Mouse (Mus musculus): ENCODE measurements around the gene Mrc2. TPM values are rescaled to one million over a fixed set of nuclear protein-coding genes. Genes with fewer than 3 reads are reported as not detected.

Gene Mrc2
- 31.0 and 33.6 TPM in 2 replicates for polyA plus RNA-seq (2015; fragmentation: Nextera tagmentation; extraction: Ambion mirVana)

GRCm38 (mm10) chr11:105292124-105293071 is at the start of gene Mrc2:
Gene Mrc2, plus strand, starts transcription at chr11:105292643.
- Histone ChIP-seq H3K27ac (peak within 1 kb of the TSS; percentile 98), H3K36me3 (peaks cover 18% of the 10 kb centered on the region), H3K9ac (peak within 1 kb of the TSS; percentile 90), H3K27me3 (no peaks in the 10 kb centered on the region), H3K4me2 (peak within 1 kb of the TSS; percentile 72), H3K9me3 (no peaks in the 10 kb centered on the region), H3K4me1 (peaks cover 57% of the 10 kb centered on the region), H3K4me3 (peak within 1 kb of the TSS; percentile 88)
- under 1% methylated on average over 61 of the region's 75 CpGs for WGBS
- peak; percentile 83 for ATAC-seq (ENCODE audit: insufficient number of reproducible peaks, low FRiP score, low TSS enrichment, low read depth)

GRCm38 (mm10) chr11:105246369-105246768 is 46.1 kb upstream of the Mrc2 start:
- Histone ChIP-seq H3K36me3 (peaks cover 62% of the 10 kb centered on the region), H3K9ac (no peak overlapping the region), H3K4me3 (no peak overlapping the region), H3K27ac (no peak overlapping the region), H3K9me3 (no peaks in the 10 kb centered on the region), H3K4me1 (no peaks in the 10 kb centered on the region), H3K4me2 (no peak overlapping the region), H3K27me3 (no peaks in the 10 kb centered on the region)
- no peak for ATAC-seq (ENCODE audit: insufficient number of reproducible peaks, low FRiP score, low TSS enrichment, low read depth)
- whole genome bisulfite sequencing, result 92% methylated on average over 1 of the region's 1 CpGs

- no peak for ATAC-seq (ENCODE audit: insufficient number of reproducible peaks, low FRiP score, low TSS enrichment, low read depth)
- H3K9ac ChIP-seq, result no peak overlapping the region
- H3K9me3 ChIP-seq, result no peaks in the 10 kb centered on the region
- no peak overlapping the region for H3K4me2 ChIP-seq
- no peak overlapping the region for H3K4me3 ChIP-seq
- peaks cover 62% of the 10 kb centered on the region for H3K36me3 ChIP-seq
- no peaks in the 10 kb centered on the region for H3K27me3 ChIP-seq
- no peak overlapping the region for H3K27ac ChIP-seq
- H3K4me1 ChIP-seq, result no peaks in the 10 kb centered on the region
- 92% methylated on average over 6 of the region's 6 CpGs for WGBS
These were observed 45.7 kb upstream of the Mrc2 start for GRCm38 (mm10) chr11:105246785-105247184.

GRCm38 (mm10) chr11:105247321-105247720 is 45.1 kb upstream of the Mrc2 start:
- H3K4me3 ChIP-seq, result no peak overlapping the region
- WGBS, result 89% methylated on average over 5 of the region's 5 CpGs
- peaks cover 57% of the 10 kb centered on the region for H3K36me3 ChIP-seq
- no peak overlapping the region for H3K27ac ChIP-seq
- no peak overlapping the region for H3K9ac ChIP-seq
- no peak overlapping the region for H3K4me2 ChIP-seq
- H3K27me3 ChIP-seq, result no peaks in the 10 kb centered on the region
- ATAC-seq (ENCODE audit: insufficient number of reproducible peaks, low FRiP score, low TSS enrichment, low read depth), result no peak
- no peaks in the 10 kb centered on the region for H3K9me3 ChIP-seq
- H3K4me1 ChIP-seq, result no peaks in the 10 kb centered on the region

GRCm38 (mm10) chr11:105259733-105260132 is 32.7 kb upstream of the Mrc2 start:
- 56% methylated on average over 3 of the region's 3 CpGs for WGBS
- Histone ChIP-seq H3K9me3 (no peaks in the 10 kb centered on the region), H3K9ac (no peak overlapping the region), H3K4me2 (no peak overlapping the region), H3K36me3 (peaks cover 47% of the 10 kb centered on the region), H3K4me1 (0 out of 2 replicates have a peak, but pooled peaks cover 2% of the 10 kb centered on the region), H3K4me3 (no peak overlapping the region), H3K27ac (no peak overlapping the region), H3K27me3 (no peaks in the 10 kb centered on the region)
- ATAC-seq (ENCODE audit: insufficient number of reproducible peaks, low FRiP score, low TSS enrichment, low read depth), result no peak

GRCm38 (mm10) chr11:105261116-105261515 is 31.3 kb upstream of the Mrc2 start:
- H3K27me3 ChIP-seq, result no peaks in the 10 kb centered on the region
- H3K4me3 ChIP-seq, result no peak overlapping the region
- WGBS, result 62% methylated on average over 5 of the region's 5 CpGs
- H3K9me3 ChIP-seq, result no peaks in the 10 kb centered on the region
- H3K4me1 ChIP-seq, result 0 out of 2 replicates have a peak, but pooled peaks cover 2% of the 10 kb centered on the region
- H3K27ac ChIP-seq, result peak overlapping the region; percentile 43; the same call in 1 of the 2 replicates
- H3K36me3 ChIP-seq, result peaks cover 40% of the 10 kb centered on the region
- no peak overlapping the region for H3K9ac ChIP-seq
- H3K4me2 ChIP-seq, result no peak overlapping the region
- ATAC-seq (ENCODE audit: insufficient number of reproducible peaks, low FRiP score, low TSS enrichment, low read depth), result no peak

- Histone ChIP-seq H3K27me3 (no peaks in the 10 kb centered on the region), H3K27ac (0 out of 2 replicates have a peak overlapping the region, but pooled peaks have one; percentile 43), H3K4me1 (0 out of 2 replicates have a peak, but pooled peaks cover 2% of the 10 kb centered on the region), H3K4me2 (no peak overlapping the region), H3K9ac (no peak overlapping the region), H3K4me3 (no peak overlapping the region), H3K9me3 (no peaks in the 10 kb centered on the region), H3K36me3 (peaks cover 37% of the 10 kb centered on the region)
- no peak for ATAC-seq (ENCODE audit: insufficient number of reproducible peaks, low FRiP score, low TSS enrichment, low read depth)
- 29% methylated on average over 4 of the region's 4 CpGs for WGBS
These were observed 30.7 kb upstream of the Mrc2 start for GRCm38 (mm10) chr11:105261601-105262351.

- no peak for ATAC-seq (ENCODE audit: insufficient number of reproducible peaks, low FRiP score, low TSS enrichment, low read depth)
- peaks cover 44% of the 10 kb centered on the region for H3K36me3 ChIP-seq
These were observed 27.9 kb upstream of the Mrc2 start for GRCm38 (mm10) chr11:105264506-105264905.

GRCm38 (mm10) chr11:105264988-105265387 is 27.5 kb upstream of the Mrc2 start:
- Histone ChIP-seq H3K27ac (no peak overlapping the region), H3K9ac (no peak overlapping the region), H3K27me3 (no peaks in the 10 kb centered on the region), H3K4me1 (0 out of 2 replicates have a peak, but pooled peaks cover 2% of the 10 kb centered on the region), H3K4me2 (no peak overlapping the region), H3K4me3 (no peak overlapping the region), H3K36me3 (peaks cover 44% of the 10 kb centered on the region), H3K9me3 (no peaks in the 10 kb centered on the region)
- no peak for ATAC-seq (ENCODE audit: insufficient number of reproducible peaks, low FRiP score, low TSS enrichment, low read depth)
- WGBS, result 71% methylated on average over 3 of the region's 3 CpGs

More at GRCm38 (mm10) chr11:105264506-105264905, 27.9 kb upstream of the Mrc2 start:
- Histone ChIP-seq H3K9ac (no peak overlapping the region), H3K9me3 (no peaks in the 10 kb centered on the region), H3K4me3 (no peak overlapping the region), H3K4me1 (0 out of 2 replicates have a peak, but pooled peaks cover 2% of the 10 kb centered on the region), H3K4me2 (no peak overlapping the region), H3K27ac (no peak overlapping the region), H3K27me3 (no peaks in the 10 kb centered on the region)

GRCm38 (mm10) chr11:105270155-105270554 is 22.3 kb upstream of the Mrc2 start:
- H3K36me3 ChIP-seq, result peaks cover 39% of the 10 kb centered on the region
- 12% methylated on average over 2 of the region's 2 CpGs for WGBS
- no peaks in the 10 kb centered on the region for H3K27me3 ChIP-seq
- no peaks in the 10 kb centered on the region for H3K9me3 ChIP-seq
- H3K4me2 ChIP-seq, result no peak overlapping the region
- ATAC-seq (ENCODE audit: insufficient number of reproducible peaks, low FRiP score, low TSS enrichment, low read depth), result no peak
- no peak overlapping the region for H3K4me3 ChIP-seq
- H3K9ac ChIP-seq, result no peak overlapping the region
- H3K4me1 ChIP-seq, result no peaks in the 10 kb centered on the region
- H3K27ac ChIP-seq, result no peak overlapping the region

GRCm38 (mm10) chr11:105280456-105280855 is 12.0 kb upstream of the Mrc2 start:
- Histone ChIP-seq H3K4me2 (no peak overlapping the region), H3K4me3 (no peak overlapping the region), H3K27ac (no peak overlapping the region), H3K36me3 (peaks cover 52% of the 10 kb centered on the region), H3K9ac (no peak overlapping the region), H3K27me3 (no peaks in the 10 kb centered on the region), H3K4me1 (peaks cover 32% of the 10 kb centered on the region), H3K9me3 (no peaks in the 10 kb centered on the region)
- WGBS, result 89% methylated on average over 6 of the region's 6 CpGs
- no peak for ATAC-seq (ENCODE audit: insufficient number of reproducible peaks, low FRiP score, low TSS enrichment, low read depth)

Measured in limb, embryonic 15.5 days (tissue).